Mouse (Mus musculus): ENCODE measurements around the gene Zc3h15.

DNA sequence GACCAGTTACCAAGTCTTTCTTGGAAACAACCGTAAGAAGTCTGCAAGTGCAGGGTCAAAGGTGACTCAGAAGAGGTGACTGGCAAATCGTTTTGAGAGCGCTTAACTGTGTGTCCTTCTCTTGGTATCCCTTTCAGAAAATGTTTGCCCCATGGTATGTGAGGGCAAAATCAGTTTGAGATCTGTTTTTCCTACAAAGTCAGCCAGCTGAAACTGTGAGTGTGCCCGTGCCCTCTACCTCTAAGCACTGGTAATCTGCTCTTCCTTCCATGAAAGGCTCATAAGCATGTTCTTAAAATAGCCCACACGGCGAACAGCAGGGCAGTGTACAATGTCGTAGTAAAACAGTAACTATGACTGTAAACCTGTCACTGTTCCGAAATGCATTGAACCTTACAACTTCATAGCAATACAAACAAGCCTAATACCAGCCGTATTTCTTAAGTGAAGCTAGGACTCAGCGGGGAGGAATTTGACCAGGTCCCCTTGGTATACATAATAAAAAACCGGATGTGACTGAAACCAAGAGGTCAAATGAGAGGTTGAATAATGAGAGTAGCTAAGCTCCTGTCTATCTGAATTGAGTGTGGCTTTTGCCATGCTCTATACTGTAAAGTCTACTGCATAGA lies 65.8 kb downstream of the Zc3h15 start:
- no peak for TF ChIP-seq CTCF (IDR thresholded peaks at IDR 0.05; ENCODE audit: extremely low read depth, insufficient read length, insufficient replicate concordance, low read depth, low read length)
- no peak for TF ChIP-seq POLR2A (IDR thresholded peaks at IDR 0.05; ENCODE audit: low read depth, low read length)

Measured in small intestine, adult 2 months (tissue).